Mouse (Mus musculus) B cell, adult 62 days (primary cell): ENCODE measurements around the gene Gm10553. TPM values are rescaled to one million over a fixed set of nuclear protein-coding genes. Genes with fewer than 3 reads are reported as not detected.

Experiments
- total RNA-seq: library from RNA; stranded (reverse); gene quantifications from 4 replicates; pipeline ENCODE4 v1.2.4, GENCODE M21; 2023

The Gm10553 gene
- total RNA-seq: not detected in 4 replicates

DNA sequence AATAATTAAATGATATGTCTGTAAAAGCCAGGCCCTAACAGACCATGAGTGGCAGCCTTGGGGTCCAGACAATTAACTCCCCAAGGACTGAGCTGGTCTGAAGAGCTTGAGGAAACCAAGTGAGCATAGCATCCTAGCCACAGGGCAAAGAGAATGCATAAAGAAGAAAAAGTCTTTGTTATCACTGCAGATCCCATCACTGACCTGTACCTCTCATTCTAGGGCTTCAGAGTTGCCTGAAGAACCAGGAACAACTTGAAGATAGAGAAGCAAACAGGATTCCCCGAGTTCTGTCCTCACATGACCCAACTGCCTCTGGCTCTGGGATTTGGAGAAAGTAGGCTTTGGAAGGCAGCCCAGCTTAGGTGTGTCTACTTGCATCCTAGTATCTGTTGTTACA is at the start of gene Gm10553:
TSS of gene Gm10553 (plus strand) at position 301 of the 400 bp plus-strand sequence.

DNA sequence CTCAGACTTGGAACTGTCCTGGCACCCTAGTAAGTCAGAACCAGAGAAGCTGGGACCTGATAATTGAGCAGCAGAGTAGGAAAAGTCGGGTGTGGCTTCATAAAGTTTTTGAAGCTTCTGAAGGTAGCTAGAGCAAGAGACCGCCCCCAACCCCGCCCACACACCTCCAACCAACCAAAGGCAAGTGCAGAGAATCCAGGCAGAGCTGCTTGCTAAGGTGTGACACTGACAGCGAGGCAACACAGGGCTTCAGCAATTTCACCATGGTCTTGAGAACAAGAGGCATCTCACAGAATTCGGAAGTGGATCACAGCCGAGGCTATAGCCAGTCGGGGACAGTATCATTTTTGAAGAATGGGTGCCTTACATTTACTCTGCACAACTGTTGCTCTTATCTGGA is 9.8 kb downstream of the Gm10553 start, which contains the start of gene A530032D15Rik:
TSS of gene A530032D15Rik (minus strand) at position 101 of the 400 bp plus-strand sequence.

Other genes starting within 250 kb of the Gm10553 start
- gene Slc16a14, start 165.0 kb upstream of the Gm10553 start, total RNA-seq: not detected in 4 replicates
- 24.7 to 32.0 TPM (median 27.5 TPM) in 4 replicates for gene A530032D15Rik, start 9.7 kb downstream of the Gm10553 start, total RNA-seq
- 66.2 to 82.9 TPM (median 73.8 TPM) in 4 replicates for gene C130026I21Rik, start 170.4 kb downstream of the Gm10553 start, total RNA-seq